Mouse (Mus musculus): ENCODE measurements at regions not wholly inside any gene's neighbourhood (a gene's known extent, or its start where the extent isn't known, plus 50 kb on each side); places are given as distances from the start of the nearest gene placed in this dataset.

GRCm38 (mm10) chr4:70160525-70161224 is 249.6 kb downstream of the Cdk5rap2 start:
- intact Hi-C loops (cut with DNase I): no loop called here
- DNase-seq: no peak

DNA sequence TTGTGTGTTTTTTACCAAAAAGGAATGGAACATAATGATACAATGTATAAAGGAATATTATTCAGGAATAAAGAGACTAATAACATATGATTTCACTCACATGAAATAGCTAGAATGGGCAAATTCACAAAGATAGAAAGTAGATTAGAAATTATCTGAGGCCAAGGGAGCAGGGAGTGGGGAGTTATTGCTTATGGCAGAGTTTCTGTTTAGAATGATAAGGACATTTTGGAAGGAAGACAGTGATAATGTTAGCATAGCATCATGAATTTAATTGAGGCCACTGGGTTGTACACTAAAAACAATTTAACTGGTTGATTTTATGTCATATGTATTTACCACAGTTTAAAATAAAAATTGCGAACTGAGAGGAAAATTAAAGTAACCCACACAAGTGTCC is 250.2 kb downstream of the Cdk5rap2 start:
- DNase-seq: no peak
- intact Hi-C loops (cut with DNase I): no loop called here

DNA sequence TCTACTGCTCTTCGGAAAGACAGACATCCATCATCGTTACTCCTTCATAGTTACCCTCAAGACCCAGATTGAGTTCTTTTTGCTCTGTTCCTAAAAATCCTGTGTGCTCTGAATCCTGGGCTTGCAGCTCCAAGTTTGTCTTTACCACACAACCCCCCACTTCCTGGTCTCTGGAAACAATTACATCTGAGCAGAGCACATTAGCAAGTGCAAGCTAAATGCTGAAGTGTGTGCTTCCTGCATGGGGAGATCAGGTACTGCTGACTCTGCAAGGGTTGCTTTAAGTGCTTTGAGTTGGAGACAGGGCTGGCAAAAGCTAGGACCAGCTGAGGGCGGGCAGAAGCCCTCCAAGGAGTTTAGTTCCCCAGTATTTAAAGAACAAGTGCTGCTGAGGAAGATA is 257.1 kb downstream of the Cdk5rap2 start:
- DNase-seq: no peak
- intact Hi-C loops (cut with DNase I): no loop called here

- DNase-seq: no peak
Observed at GRCm38 (mm10) chr4:70109011-70109410, 301.2 kb downstream of the Cdk5rap2 start.

DNA sequence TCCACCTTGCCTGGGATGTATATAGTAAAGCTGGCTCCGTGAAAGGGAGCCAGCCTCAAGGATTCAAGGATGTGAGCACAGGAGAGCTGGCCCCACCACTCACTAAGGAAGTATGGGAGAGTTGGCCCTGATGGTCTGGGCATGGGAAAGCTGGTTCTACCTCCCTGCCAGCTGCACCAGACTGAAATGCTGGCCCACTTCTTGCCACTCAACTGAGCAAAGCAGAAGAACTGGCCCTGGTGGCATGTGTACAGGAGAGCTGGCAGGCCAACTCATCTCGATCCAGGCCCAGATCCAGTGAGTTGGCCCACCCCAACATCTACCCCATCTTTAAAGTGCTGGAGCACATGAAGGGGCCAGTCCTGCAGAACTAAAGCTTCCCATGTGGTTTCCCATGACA is 304.5 kb downstream of the Cdk5rap2 start:
- DNase-seq: no peak
- intact Hi-C loops (cut with DNase I): no loop called here

More at GRCm38 (mm10) chr4:70109011-70109410, 301.2 kb downstream of the Cdk5rap2 start:
- intact Hi-C loops (cut with DNase I): no loop called here

- intact Hi-C loops (cut with DNase I): no loop called here
- peak in 1 of 2 experiments; percentile 50 for DNase-seq
Observed at GRCm38 (mm10) chr4:70097353-70097752, 312.9 kb downstream of the Cdk5rap2 start.

- no peak for DNase-seq
- intact Hi-C loops (cut with DNase I): no loop called here
Observed at GRCm38 (mm10) chr4:70078206-70078605, 332.0 kb downstream of the Cdk5rap2 start.

DNA sequence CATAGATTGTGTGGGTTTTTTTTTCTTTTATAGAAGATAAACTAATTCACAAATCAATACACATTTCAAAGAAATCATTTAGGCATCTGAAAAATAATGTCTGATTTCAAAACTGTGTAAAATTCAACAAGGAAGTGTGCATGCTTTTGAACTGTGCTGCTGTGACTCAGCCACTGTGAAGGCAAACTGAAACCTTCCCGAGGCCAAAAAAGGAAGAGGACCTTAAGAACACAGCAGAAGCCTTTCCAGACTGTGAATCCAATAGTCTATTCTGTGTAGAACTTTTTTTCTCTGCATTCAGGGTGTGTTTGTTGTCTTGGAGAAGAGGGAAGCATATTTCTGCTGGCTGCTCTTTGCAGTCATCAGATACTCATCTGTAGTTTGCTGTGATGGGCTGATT is 347.7 kb downstream of the Cdk5rap2 start:
- no peak for DNase-seq
- intact Hi-C loops (cut with DNase I): no loop called here

DNA sequence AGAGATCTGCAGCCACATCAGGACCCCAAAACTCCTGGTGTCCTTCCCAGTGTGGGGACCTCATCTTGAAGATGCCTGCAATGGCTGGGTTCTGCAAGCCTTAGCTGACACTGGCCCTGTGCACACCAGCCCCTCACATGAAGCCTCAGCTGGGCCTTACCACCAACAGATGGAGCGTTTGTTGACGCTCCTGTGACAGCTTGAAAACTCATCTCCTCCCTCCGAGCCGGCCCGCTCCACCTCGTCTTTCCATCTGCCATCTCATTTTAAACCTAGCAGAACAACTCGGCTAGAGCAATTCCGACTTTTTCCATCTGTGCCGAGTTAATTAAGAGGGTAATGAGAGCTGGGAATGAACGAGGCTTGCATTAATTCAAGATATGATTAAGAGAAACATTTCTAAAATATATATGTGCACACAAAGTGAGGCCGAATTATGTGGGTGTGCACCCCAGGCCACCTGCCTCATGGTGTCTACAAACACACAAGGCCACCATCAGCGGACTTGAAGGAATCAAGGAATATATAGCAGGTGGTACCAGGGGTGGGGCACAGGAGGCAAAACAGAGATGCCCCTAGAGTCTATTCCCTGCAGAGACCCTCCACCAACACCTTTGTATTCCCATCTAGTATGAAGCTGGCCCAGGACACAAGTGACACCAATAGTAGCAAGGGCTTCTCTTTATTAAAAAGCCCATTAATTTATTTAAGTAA is 351.3 kb downstream of the Cdk5rap2 start:
- intact Hi-C loops (cut with DNase I): no loop called here
- DNase-seq: no peak

DNA sequence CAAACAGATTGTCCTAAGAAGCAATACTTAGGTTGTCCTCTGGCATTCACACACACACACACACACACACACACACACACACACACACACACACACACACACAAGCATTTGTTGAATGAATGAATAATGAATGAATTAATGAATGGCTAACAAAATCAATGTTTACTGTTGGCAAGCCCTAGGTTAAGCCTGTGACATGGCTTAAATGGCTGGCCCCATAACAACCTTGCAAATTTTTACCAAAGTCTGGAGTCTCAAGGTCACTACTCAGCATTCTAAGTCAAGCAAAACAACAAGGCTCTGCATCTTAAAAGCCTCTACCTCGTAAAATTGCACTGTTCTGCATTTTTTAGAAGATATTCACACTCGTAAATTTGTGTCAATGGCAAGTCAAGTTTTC is 357.1 kb downstream of the Cdk5rap2 start:
- intact Hi-C loops (cut with DNase I): no loop called here
- no peak for DNase-seq

GRCm38 (mm10) chr4:70038241-70038640 is 372.0 kb downstream of the Cdk5rap2 start:
- DNase-seq: no peak
- intact Hi-C loops (cut with DNase I): no loop called here

DNA sequence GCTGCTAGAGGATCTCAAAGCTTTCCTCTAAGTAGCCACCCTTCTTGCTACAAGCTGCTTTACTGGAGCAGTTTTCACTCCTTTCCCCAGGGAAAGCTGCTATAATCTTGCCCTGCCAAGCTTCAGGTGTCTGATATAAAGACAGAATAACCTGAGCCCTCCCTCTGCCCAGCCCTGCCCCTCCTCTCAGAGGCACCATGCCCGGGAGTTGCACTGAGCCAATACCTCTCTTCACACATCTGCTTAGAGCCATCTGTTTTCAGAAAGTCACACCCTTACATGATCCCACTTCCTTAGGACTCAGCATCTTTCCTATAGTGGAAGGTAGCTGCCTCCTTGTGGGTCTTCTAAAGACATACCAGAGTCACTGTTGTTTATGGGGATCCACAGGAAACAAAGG is 374.3 kb downstream of the Cdk5rap2 start:
- intact Hi-C loops (cut with DNase I): no loop called here
- DNase-seq: no peak

- no peak for DNase-seq
- intact Hi-C loops (cut with DNase I): no loop called here
Observed at GRCm38 (mm10) chr4:70032497-70032896, 377.7 kb downstream of the Cdk5rap2 start.

DNA sequence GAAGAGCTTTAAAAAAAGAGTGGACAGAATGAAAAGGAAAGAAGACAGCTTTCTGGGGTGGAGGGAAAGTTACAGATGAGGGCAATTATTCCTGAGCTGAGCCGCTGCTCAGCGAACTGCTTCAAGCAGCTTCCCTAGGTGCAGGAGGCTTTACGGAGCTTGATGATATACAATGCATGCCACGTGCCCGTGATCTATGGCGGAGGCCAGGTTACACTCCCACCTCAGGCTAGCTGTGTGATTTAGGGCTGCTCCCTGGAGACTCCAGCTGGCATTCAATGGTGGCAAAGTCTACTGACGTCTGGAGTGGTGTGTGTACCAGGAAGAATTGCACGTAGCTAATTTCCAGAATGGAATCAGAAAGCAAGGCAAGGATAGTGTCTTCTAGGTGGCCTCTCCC is 383.4 kb downstream of the Cdk5rap2 start:
- intact Hi-C loops (cut with DNase I): no loop called here
- no peak for DNase-seq

DNA sequence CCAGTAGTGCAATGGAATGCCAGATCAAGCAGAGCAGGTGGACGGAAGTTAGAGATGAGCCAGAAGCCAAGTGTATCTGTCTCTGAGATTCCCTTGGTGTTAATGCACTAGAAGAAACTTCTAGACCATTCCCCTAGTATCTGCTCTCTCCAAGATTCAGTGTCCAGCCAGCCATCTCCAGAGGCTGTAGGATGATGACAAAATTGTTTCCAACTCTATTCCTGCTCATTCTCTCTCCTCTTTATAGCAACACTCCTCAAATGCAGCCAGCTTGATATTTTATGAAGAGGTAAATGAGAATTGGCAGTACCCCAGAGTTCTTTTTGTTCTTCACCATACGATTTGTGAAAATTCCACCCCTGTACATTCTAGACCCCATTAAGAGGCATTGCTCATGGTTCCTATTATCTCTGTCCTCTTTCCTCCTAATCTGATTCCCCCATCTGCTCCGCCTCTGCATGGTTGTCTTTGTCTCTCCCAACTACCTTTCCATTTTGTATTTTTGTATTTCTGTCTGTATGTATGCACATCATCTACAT is 385.3 kb downstream of the Cdk5rap2 start:
- intact Hi-C loops (cut with DNase I): no loop called here
- no peak for DNase-seq

GRCm38 (mm10) chr4:70020905-70021470 is 389.3 kb downstream of the Cdk5rap2 start:
- DNase-seq: no peak
- intact Hi-C loops (cut with DNase I): no loop called here

DNA sequence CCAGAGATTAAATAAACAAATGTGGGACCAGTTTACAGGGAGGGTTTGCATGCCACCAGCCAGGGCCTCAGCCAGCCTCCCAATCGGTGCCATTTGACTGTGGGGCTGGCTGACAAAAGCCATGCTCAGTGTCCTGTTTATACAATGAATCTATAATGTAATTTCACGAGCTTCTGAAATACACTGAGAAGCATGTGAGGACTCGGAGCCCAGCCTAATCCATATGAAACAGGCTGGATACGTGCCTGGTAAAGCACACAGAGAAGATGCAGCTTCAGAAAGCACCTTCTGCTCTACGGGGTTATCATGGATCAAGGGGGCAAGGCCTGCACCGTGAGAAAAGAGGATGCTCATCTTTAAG is 398.0 kb downstream of the Cdk5rap2 start:
- intact Hi-C loops (cut with DNase I): no loop called here
- no peak for DNase-seq

- no peak for DNase-seq
- intact Hi-C loops (cut with DNase I): no loop called here
Observed at GRCm38 (mm10) chr4:70011491-70012219, 398.6 kb downstream of the Cdk5rap2 start.

DNA sequence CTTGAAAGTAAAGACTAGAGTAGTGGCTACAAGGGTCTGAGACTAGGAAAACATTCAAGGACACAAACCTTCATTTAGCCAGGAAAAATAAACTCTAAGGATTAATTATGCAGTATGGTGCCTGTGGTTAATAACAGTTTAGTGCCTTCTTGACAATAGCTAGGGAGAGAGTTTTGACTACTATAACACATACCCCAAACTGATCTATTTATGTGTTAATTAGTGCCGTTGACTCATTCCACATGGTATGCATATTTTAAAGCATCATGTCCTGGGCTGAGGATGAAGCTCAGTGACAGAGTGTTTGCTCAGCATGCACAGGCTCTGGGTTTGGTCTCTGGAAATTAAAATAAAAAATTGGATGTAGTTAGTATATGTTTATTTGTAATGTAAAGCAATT is 399.8 kb downstream of the Cdk5rap2 start:
- intact Hi-C loops (cut with DNase I): no loop called here
- DNase-seq: no peak

GRCm38 (mm10) chr4:70004966-70005365 is 405.3 kb downstream of the Cdk5rap2 start:
- intact Hi-C loops (cut with DNase I): no loop called here
- DNase-seq: no peak

DNA sequence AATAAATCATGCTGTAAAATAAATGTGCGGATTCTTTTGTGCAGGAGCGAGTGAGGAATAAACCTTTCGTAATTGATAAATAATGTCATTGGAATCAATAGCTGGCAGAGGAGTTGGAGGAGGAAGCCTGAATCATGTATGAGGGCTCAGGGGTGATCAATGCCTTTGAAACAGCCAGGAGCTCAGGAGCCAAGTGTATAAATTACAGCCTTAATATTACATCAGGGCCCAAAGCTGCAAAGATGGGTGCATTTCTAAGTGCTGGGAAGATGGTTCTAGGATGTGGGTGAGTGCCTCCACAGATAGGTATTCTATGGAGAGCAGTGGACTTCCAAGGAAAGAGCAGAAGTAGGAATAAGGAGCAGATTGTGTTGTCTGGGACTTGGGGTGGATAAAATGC is 417.0 kb downstream of the Cdk5rap2 start:
- intact Hi-C loops (cut with DNase I): no loop called here
- no peak for DNase-seq

Measured in gastrocnemius, postnatal 36 days (tissue).